Mouse (Mus musculus) C2C12 (cell line): ENCODE data around the gene Pcsk5.

ENCODE experiments used
- CEBPB ChIP-seq: IDR thresholded peaks from one replicate; pipeline ENCODE4 v1.6.1; 2011; ENCODE audit warnings: low read depth, mild to moderate bottlenecking, control low read depth, moderate library complexity
- CTCF ChIP-seq: IDR thresholded peaks from one replicate; pipeline ENCODE4 v1.5.1; 2011; ENCODE audit not compliant: control insufficient read depth, insufficient read depth, insufficient read length
- MYOD1 ChIP-seq: IDR thresholded peaks from one replicate; pipeline ENCODE4 v1.6.1; 2011; ENCODE audit warnings: low read depth; ENCODE audit not compliant: control insufficient read depth, insufficient read length
- USF1 ChIP-seq: IDR thresholded peaks from one replicate; pipeline ENCODE4 v1.6.1; 2011; ENCODE audit warnings: low read depth, mild to moderate bottlenecking, control low read depth, moderate library complexity

GRCm38 (mm10) chr19:17528746-17529532, 308.5 kb downstream of the Pcsk5 start:
- TF ChIP-seq CTCF (no peak), MYOD1 (no peak), CEBPB (no peak), USF1 (no peak)
